Mouse (Mus musculus): ENCODE results near the gene Hmgn2.

The Hmgn2 gene

DNA sequence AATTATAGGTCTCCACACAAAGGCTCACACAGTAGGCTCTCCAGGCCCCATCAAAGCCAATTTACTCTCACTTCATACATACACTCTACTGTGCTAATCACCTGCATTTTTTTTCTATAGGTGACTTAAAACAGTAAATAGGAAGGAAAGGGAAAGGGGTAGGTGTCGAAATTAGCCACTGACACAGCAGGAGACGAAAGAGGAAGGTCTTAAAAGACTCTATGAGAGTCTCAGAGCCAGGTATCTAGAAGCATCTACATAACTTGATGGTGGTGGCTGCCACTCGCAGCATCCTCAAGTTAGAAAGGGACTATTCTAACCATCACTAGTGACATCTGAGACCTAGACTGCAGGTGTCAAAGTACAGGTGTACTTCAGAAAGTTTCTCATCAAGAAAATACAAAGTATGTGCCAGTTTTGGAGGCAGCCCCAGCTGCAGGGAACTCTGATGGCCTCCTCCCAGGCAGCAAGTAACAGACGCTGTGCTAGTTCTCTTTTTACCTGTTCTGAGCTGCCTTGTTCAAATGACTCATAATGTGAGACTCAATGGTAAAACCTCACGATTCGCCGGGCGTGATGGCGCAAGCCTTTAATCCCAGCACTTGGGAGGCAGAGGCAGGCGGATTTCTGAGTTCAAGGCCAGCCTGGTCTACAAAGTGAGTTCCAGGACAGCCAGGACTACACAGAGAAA lies 9.7 kb upstream of the Hmgn2 start:
- no peak for DNase-seq (ENCODE audit: low read depth, low spot score)

DNA sequence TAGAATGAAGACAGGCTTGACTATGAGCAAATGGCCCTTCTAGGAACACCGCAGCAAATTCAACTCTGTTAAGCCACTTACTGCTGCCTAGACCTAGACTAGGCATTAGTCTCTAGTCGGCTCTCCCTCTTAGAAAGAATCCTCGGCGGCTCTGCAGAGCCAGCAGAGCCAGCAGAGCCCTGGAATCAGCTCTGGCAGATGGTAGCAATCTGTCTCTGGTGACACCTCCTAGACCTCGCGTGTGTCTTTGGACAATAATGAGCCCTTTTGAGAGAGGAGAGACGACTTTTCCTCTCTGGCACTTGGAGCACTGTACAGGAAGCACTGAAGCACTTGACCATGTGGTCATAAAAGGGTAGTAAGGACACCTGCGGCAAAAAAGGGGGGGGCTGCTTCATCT lies 3.3 kb upstream of the Hmgn2 start:
- no peak for DNase-seq (ENCODE audit: low read depth, low spot score)

DNA sequence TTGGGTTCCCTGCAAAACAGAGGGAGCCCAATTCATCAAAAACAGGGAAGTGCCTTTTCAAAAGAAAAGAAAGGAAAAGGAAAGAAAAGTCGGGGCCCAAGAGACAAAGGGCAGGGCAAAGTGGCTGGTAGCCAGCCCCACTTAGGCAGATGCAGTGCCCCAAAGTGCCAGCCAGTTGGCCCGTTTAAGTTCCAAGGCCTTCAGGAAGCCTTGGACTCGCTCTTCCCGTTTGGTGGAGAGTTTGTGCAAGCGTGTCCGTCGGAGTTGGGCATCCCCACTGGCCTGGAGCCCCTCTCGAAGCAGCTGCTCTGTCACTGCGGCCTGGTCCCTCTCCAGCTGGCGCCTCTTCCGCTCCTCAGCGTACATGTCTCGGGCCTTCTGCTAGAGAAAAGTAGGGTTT lies 2.4 kb upstream of the Hmgn2 start:
- DNase-seq (ENCODE audit: low read depth, low spot score) = no peak

DNA sequence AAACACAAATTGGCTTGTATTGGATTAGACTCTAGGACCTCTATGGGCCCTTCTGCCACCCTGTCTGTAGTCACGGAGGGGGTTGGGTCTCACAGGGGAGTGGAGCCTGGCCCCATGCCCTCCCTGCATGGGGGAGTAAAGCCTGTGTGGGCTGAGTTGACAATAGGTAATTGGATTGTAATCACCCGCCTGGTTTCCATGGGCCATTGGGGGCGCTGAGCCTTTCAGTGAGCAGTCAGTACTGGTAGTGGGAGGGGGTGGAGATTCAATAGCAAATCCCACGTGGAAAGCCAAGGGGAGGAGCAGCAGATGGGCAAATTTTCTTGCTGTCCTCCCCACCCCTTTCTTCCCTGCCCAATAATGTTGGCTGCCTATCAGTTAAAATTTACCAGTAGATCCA lies 1.7 kb upstream of the Hmgn2 start:
- DNase-seq (ENCODE audit: low read depth, low spot score) = no peak

DNA sequence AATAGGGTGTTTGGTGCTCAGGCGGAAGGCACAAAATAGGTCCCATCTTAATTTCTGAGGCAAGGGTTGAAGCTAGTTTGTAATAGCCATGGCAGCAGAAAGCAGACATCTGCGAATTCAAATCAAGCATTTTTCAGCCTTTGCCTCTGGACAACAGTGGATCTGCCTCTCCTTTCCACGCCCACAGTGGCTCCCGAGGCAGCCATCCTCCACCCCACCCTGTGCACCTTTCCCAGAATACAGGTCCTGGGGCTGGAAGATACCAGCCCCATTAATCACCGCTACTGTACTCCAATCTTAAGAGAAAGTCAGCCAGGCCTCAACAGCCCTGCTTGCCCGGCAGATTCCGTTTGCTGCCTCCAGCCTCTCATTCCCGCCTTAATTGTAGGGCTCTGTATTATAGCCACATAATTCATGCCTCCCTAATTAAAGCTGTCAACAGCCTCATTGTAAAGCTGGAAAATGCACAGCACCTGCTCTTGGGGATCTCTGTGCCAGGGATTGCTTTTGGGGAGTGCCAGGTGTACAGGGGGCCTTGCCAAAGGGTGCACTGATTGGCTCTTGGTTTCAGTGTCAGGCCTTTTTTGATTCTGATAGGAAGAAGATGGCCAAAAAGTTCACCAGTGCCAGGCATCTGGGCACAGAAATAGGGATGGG lies 792 bp upstream of the Hmgn2 start:
- no peak for DNase-seq (ENCODE audit: low read depth, low spot score)

DNA sequence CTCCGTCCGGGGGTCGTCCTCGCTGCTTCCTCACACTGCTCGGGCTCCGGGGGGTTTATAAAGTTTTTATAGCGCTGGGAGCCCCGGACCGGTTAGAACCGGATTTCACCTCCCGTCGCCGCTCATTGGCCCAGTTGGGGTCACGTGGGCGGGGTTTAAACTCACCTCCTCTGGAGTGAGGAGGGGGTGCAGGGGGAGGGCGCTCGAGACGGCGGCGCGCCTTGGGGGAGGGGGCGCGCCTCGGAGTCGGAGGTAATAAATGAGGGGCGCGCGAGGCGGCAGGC lies 642 bp downstream of the Hmgn2 start:
- DNase-seq (ENCODE audit: low read depth, low spot score) = peak; percentile 98

DNA sequence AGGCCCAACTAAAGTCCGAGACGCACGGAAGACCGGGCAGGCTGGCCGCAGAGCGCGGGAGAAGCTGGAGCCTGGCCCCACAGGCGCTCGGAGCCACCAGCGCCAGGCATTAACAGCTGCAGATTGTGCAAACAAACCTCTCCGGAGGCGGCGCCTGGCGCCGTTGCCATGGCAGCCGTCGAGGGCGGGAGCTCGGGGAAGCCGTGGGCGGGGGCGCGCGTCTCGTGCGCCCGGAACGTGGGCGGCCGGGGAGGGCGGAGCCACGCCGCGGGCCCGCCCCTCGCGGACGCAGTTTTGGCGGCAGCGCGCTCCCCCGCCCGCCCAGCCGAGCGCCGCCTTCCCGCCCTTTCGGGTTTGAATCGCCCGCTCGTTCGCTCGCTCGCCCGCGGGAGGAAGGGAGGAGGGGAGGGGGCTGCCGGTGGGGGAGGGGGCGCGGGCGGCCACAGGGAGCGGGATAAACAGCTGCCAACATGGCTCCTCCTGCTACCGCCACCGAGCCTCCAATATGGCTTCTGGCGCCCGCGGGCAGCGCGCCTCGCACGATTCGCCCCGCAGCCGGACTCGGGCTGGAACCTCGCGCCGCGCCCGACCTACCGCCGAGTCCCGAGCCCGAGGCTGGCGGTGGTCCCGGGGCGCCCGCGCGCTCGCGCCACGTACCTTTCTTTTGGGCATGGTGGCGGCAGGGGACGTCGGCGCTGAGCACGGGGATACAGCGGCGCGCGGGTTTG lies 1.1 kb downstream of the Hmgn2 start:
- DNase-seq (ENCODE audit: low read depth, low spot score) = peak; percentile 96

DNA sequence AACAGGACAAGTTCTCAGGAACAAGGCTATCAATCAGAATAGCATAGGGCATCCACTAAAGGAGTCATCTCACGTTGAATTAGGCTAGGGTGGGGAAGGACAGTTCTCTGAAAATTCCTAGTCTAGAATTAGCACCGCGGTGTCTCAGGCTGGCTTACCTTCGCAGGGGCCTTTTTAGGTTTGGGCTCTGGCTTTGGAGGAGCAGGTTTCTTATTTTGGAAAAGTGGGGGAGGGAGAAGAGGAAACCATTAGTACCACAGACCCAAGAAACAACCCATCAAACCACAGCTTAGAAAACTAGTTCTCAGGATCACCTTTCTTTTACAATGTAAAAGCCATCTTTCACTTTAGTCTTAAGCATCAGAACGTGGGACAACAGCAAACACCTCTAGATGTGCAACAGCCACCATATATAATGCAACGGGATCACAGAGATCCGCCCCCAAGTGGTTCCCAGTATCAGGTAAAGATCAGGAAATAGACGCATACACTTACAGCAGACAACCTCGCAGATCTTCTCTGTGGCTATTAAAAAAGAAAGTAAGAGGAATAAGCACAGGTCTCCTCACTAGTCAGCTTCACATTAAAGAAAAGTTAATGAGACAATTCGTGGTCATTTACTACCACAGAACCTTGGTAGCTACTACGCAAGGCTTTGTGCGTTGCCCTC lies 2.0 kb downstream of the Hmgn2 start:
- DNase-seq (ENCODE audit: low read depth, low spot score) = no peak

DNA sequence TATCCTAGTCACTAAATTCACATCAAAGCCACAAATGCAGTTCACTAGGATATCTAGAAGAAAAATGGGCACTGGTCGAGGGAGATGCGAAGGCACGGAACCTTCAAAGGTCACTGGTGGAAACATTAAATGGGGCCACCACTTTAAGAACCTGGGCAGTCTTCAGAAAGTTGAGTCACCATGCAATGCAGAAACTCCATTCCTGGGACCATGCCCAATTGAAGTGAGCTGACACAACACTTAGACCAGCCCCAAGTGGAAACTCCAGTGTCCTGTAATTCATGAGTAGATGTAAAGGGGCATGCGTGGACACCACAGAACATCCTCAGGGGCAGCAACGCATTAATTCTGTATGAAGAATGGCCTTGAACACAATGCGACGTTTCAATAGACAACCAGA lies 5.9 kb downstream of the Hmgn2 start:
- no peak for DNase-seq (ENCODE audit: low read depth, low spot score)

DNA sequence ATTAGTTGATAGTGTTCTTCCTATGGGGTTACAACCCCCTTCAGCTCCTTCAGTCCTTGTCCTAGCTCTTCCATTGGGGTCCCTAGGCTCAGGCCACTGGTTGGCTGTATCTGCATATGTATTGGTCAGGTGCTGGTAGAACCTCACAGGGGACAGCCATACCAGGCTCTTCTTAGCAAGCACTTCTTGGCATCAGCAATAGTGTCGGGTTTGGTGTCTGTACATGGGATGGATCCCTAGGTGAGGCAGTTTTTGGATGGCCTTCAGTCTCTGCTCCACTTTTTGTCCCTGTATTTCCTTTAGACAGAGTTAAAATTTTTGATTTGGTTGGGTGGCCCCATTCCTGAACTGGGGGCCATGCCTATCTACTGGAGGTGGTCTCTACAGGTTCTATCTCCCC lies 9.6 kb downstream of the Hmgn2 start:
- no peak for DNase-seq (ENCODE audit: low read depth, low spot score)

DNA sequence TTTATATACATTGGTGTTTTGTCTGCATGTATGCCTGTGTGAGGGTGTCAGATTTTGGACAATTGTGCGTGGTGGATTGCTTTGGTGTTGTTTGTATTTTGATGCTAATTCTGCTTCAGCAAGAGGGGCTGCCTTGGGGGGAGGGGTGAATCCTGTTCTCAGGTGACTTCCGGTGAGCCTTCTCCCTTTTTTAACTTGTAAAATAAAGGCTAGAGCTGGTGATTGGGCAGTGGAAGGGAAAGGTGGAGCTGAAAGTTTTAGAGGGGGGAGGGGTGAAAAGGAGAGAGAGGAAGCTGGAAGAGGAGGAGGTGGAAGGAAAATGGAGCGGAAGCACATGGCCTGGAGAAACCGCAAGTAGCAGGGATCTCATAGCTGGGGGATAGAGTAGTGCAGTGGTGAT lies 12.1 kb downstream of the Hmgn2 start:
- DNase-seq (ENCODE audit: low read depth, low spot score) = no peak

DNA sequence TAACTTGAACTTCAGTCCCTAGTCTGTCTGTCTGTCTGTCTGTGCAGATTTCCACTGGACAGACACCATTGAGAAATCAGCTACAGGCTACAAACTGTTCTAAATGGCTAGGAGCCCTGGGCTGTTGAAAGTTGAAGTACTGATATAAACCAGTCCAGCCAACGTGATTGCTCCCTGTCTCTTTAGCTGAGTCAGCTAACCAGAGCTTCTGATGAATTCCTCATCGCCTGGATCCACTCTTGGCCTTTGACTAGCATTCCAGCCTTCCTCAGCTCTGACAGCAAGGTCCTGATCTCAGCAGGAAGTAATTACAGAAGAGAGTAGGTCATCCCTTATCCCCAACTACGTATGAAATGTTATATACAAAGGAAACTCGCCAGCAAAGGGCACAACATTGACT lies 21.7 kb downstream of the Hmgn2 start:
- no peak for DNase-seq (ENCODE audit: low read depth, low spot score)

DNA sequence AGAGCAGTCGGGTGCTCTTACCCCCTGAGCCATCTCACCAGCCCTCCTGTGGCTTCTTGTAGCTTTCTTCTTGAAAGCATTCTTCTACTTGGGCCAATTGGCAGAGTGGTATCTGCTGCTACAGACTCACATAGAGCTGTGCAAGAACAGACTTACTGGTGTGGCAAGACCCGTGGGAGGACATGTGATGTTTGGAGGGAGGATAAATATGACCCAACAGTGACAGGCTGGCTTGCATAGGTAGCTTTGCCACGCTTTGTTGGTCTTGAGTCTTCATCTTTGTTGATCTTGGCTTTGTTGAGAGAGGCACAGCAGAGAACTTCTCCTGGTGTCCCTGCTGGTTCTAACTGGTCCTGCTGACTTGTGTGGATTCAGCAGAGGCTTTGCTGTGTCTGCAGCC lies 24.7 kb downstream of the Hmgn2 start:
- no peak for DNase-seq (ENCODE audit: low read depth, low spot score)

DNA sequence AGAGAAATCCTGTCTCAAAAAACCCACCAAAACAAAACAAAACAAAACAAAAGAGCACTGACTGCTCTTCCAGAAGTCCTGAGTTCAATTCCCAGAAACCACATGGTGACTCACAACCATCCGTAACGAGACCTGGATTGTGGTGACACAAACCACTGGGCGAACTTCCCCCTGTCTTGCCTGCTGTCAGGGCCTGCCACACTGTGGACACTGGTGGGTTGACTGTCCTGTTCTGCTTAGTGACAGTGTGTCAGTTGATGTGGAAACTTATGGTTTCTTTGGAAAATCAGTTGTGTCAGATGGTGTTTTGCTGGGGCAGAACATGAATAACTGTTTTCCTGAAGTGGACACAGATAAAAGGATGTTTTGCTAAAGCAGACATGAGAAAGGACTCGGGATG lies 25.8 kb downstream of the Hmgn2 start:
- no peak for DNase-seq (ENCODE audit: low read depth, low spot score)

DNA sequence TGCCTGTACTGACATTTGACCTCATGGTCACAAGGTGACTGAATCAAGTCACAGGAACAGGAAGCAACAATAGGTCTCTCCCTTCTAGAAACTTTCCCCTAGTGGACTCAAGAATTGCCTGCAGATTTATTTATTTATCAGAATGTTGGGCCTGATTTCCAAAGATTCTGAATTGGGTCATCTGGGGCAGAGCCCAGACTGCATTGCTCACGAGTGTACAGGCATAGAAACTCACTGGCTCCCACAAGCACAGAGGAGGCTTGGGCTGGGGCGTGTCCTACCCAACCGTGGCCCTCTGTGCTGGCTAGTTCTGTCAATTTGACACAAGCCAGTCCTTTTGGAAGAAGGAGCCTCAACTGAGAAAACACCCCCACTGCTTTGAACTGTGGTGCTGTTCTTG lies 26.9 kb downstream of the Hmgn2 start:
- no peak for DNase-seq (ENCODE audit: low read depth, low spot score)

DNA sequence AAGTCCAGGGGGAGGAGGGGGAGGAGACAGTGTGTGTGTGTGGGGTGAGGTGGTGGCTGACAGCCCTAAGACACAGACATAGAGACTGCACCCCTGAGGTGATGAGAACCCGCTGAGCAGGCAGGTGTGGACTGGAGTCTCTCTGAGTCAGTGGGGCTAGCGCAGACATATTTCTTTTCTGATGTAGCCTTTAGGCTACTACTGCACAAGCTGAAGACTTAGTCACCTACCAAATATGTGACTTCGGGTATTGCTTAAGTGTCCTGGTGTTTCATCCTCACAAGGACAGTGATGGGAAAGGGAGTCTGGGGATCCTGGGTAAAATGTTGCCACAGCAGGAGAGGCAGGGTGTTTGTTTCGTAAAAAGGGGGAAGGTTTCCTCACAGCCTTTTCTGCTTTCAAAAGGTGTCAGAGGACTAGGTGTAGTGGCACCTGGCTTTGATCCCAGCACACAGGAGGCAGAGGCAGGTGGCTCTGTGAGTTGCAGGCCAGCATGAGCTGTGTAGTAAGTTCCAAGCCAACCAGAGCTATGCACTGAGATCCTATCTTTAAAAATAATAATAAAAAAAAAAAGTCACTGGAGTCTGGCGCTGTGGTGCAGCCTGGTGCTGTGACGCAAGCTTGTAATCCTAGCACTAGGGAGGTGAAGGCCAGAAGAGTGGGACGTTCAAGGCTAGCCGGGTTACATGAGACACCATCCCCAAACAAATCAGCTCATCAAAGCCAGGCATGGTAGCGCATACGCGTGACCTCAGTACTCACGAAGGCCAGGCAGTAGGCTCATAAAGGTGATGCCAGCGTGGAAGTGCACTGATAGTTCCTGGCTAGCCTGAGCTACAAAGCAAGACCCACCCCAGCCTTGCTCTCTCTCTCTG lies 27.8 kb downstream of the Hmgn2 start:
- DNase-seq (ENCODE audit: low read depth, low spot score) = no peak

DNA sequence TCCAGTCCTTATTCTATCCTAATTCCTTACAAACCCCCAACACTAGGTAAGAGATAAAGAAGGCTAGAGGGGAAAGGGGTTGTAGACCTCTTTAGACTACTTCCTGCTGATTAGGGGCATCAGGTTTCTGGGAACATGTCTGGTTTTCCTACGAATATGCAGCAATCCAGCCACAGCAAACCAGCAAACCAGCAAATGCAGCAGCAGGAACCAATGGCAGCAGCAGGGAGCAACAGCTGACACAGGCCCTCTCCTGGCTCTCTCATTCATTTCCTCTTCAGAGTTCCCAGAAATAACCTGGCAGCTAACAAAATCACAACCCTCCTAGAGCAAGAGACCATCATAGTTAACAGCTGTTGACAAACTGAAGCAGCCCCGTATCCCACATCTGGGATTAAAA lies 30.4 kb downstream of the Hmgn2 start:
- no peak for DNase-seq (ENCODE audit: low read depth, low spot score)

DNA sequence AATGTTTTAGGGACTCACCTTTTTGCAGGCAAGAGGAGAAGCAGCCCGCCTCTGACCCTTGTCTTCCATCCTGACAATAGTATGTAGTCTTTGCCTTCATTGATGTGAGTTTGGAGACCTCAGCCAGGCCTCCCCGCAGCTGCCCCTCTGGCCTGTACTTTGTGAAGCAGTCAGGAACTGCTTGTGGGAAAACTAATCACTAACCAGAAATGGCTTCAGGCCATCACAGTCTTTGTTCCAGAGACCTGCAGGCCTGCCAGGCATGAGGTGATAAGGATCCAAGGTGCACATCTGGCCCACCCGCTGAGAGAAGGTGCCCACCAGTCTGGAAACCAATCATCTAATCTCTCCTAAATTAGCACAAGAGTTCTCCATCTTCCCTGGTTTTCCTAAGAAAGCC lies 36.7 kb downstream of the Hmgn2 start:
- DNase-seq (ENCODE audit: low read depth, low spot score) = no peak

DNA sequence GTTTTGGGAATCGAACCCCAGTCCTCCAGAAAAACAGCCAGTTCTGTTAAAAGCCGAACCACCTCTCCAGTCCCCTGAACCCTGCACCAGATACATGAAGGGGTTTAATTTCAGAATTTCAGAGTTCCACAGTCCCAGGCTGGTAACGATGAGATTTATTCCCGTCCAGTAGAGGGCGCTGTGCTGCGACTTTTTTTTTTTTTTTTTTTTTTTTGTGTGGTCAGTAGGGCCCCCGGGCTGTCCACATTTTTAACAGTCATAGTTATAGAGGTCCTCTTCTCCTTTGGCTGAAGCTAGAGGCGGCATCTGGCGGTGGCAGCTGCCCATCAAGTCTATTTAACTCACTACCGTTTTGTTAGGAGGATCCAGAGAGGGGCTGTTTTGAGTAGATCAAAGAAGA lies 37.1 kb downstream of the Hmgn2 start:
- peak; percentile 39 for DNase-seq (ENCODE audit: low read depth, low spot score)

DNA sequence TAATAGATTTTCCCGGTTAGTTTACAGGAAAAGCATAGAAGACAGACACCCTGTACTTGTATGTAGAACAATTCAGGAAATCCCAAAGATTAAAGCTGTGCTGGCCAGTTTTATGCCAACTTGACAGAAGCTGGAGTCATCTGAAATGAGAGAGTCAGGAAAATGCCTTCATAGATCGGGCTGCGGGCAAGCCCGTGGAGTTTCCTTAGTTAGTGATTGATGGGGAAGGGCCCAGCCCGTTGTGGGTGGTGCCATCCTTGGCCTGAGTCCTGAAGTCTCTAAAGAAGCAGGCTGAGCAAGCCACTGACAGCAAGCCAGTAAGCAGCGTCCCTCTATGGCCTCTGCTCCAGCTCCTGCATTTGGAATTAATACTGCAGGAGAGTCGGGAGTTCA lies 39.2 kb downstream of the Hmgn2 start:
- DNase-seq (ENCODE audit: low read depth, low spot score) = no peak

DNA sequence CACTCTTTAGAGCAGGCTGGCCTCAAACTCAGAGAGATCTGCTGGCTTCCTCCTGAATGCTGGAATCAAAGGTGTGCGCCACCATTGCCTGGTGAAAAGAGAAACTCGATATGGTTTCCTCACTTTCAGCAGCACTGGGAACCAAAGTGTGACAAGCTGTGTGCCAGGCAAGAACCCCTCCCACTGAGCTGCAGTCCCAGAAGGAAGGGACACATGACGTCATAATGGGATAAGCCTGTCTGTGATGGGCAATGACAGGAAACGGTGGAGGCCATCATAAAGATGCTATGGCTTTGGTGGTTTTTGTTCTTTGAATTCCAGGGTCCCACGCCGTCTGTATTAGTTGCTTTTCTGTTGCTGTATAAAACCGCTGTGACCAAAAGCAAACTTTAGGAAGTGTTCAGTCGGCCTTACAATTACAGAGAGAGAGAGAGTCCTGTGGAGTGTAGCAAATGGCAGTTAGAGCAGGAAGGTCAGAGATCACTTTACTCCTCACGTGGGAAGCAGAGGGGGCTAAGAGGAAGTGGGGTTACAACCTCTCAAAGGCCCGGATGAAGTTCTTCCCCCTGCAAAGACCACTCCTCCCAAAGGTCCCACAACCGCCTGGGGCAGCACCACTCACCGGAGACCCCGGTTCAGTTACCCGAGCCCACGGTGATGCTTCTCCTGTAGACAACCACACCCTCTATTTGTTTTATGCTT lies 39.7 kb downstream of the Hmgn2 start:
- DNase-seq (ENCODE audit: low read depth, low spot score) = peak; percentile 56

Measured in mesoderm, embryonic 11.5 days (tissue).